Mouse (Mus musculus) megakaryocyte, embryonic 14.5 days (primary cell): ENCODE data around the gene A030003K21Rik.
"Not testable (repeated sequence)": the region's sequence is repeated elsewhere in the genome, so short reads cannot be mapped to it uniquely, and the experiment has no call there.

Experiments
- FLI1 ChIP-seq: IDR thresholded peaks from 2 replicates; pipeline ENCODE4 v1.6.1; 2012; ENCODE audit warnings: low read length, inconsistent platforms, mixed read lengths
- GATA1 ChIP-seq: IDR thresholded peaks from 3 replicates; pipeline ENCODE4 v1.6.1; 2012; ENCODE audit warnings: mixed read lengths, low read length, inconsistent platforms, borderline replicate concordance

GRCm38 (mm10) chr1:82931326-82931725 is 11.9 kb downstream of the A030003K21Rik start, which contains the start of gene Gm6217:
- not testable (repeated sequence) for TF ChIP-seq GATA1, FLI1
